Mouse (Mus musculus) ES-E14 (cell line): ENCODE data around the gene Mief1. TPM values are rescaled to one million over a fixed set of nuclear protein-coding genes. Genes with fewer than 3 reads are reported as not detected.

ENCODE experiments used
- DNase-seq: peaks from one replicate; pipeline ENCODE4 v3.0.0-alpha.2; 2013; ENCODE audit warnings: low read depth, low spot score
- H3K27ac ChIP-seq: 2 replicates; pipeline ENCODE4 v1.5.1; 2012; ENCODE audit warnings: low read depth, mild to moderate bottlenecking, low read length, moderate library complexity, mixed read lengths; ENCODE audit not compliant: poor library complexity, insufficient read depth, severe bottlenecking
- H3K36me3 ChIP-seq: 2 replicates; pipeline ENCODE4 v1.6.1; 2012; ENCODE audit warnings: mild to moderate bottlenecking, low read length, moderate library complexity, mixed read lengths; ENCODE audit not compliant: control insufficient read depth, poor library complexity, insufficient read depth, severe bottlenecking
- H3K4me1 ChIP-seq, 2 experiments: fragments of 150-350 bp in 1 of 2; sonication (generic) in 1 of 2; 2 replicates each; pipeline ENCODE4 v1.6.1; 2012; ENCODE audit warnings: low read length in 2 of 2, mild to moderate bottlenecking in 1 of 2, mixed read lengths in 1 of 2; ENCODE audit not compliant: control insufficient read depth in 2 of 2, insufficient read depth in 2 of 2, poor library complexity in 1 of 2
- H3K4me3 ChIP-seq, 2 experiments: fragments of 150-350 bp in 1 of 2; sonication (generic) in 1 of 2; 2 replicates each; pipeline ENCODE4 v1.5.1; 2012; ENCODE audit warnings: low read length in 2 of 2, low read depth in 1 of 2, mild to moderate bottlenecking in 1 of 2, mixed read lengths in 1 of 2; ENCODE audit not compliant: insufficient read depth in 1 of 2, poor library complexity in 1 of 2, severe bottlenecking in 1 of 2
- H3K9ac ChIP-seq: 2 replicates; pipeline ENCODE4 v1.6.1; 2012; ENCODE audit warnings: low read depth, mild to moderate bottlenecking, low read length, mixed read lengths; ENCODE audit not compliant: poor library complexity, insufficient read depth, severe bottlenecking
- H3K9me3 ChIP-seq: fragments of 150-350 bp; sonication (generic); 2 replicates; pipeline ENCODE4 v1.6.1; 2012; ENCODE audit warnings: low read depth, mild to moderate bottlenecking, low read length; ENCODE audit not compliant: control insufficient read depth, insufficient read depth
- CHD2 ChIP-seq: IDR thresholded peaks from 2 replicates; pipeline ENCODE4 v1.6.1; 2014; ENCODE audit warnings: mild to moderate bottlenecking, low read depth, low read length, inconsistent platforms
- HCFC1 ChIP-seq: IDR thresholded peaks from 2 replicates; pipeline ENCODE4 v1.6.1; 2012; ENCODE audit warnings: low read length, inconsistent platforms, borderline replicate concordance; ENCODE audit not compliant: insufficient read depth
- MAFK ChIP-seq: IDR thresholded peaks from 2 replicates; pipeline ENCODE4 v1.6.1; 2014; ENCODE audit warnings: mild to moderate bottlenecking, low read depth, low read length, inconsistent platforms; ENCODE audit not compliant: insufficient read depth
- ZC3H11A ChIP-seq: IDR thresholded peaks from 2 replicates; pipeline ENCODE4 v1.6.1; 2012; ENCODE audit warnings: low read depth, mild to moderate bottlenecking, inconsistent platforms, low read length, borderline replicate concordance
- ZNF384 ChIP-seq: IDR thresholded peaks from 2 replicates; pipeline ENCODE4 v1.6.1; 2012; ENCODE audit warnings: low read depth, low read length, inconsistent platforms
- in situ Hi-C, 2 experiments: fragments of 600-800 bp; cut with MboI; formaldehyde crosslinking; loops; one replicate each; pipeline ENCODE4 v1.15.1; 2025; ENCODE audit warnings: low sequenced_read_pairs in 2 of 2, inconsistent platforms in 1 of 2; ENCODE audit not compliant: unreplicated experiment in 2 of 2
- total RNA-seq: library from RNA; depleted of rRNA; stranded (reverse); fragments of 300-350 nt; gene quantifications from 2 replicates; pipeline ENCODE4 v1.2.3, GENCODE M21; 2012; rRNA removed

Gene Mief1
- total RNA-seq: 47.9 and 57.7 TPM in 2 replicates

GRCm38 (mm10) chr15:80233733-80234509 lies at the start of gene Mief1:
TSS of gene Mief1 (plus strand) at chr15:80234018.
- Histone ChIP-seq H3K4me1 (peaks cover 10 to 26% of the 10 kb centered on the region in 2 experiments), H3K27ac (peak within 1 kb of the TSS; percentile 88), H3K9ac (peak within 1 kb of the TSS; percentile 89), H3K9me3 (no peaks in the 10 kb centered on the region), H3K4me3 (peak within 1 kb of the TSS; percentile 84 to 96), H3K36me3 (peaks cover 24% of the 10 kb centered on the region)
- DNase-seq: peak; percentile 95
- 0 out of 2 replicates have a peak, but pooled peaks have one; percentile 42 for TF ChIP-seq MAFK
- TF ChIP-seq ZC3H11A: no peak
- TF ChIP-seq ZNF384: no peak
- peak; percentile 75; the same call in 1 of the 2 replicates for TF ChIP-seq HCFC1
- no peak for TF ChIP-seq CHD2
- in situ Hi-C loops: no loop called here

GRCm38 (mm10) chr15:80188927-80189326 lies 44.9 kb upstream of the Mief1 start:
- in situ Hi-C loops: no loop called here
- Histone ChIP-seq H3K36me3 (no peaks in the 10 kb centered on the region), H3K4me1 (peaks cover 2 to 13% of the 10 kb centered on the region in 2 experiments; a peak in 2 of 4 replicates), H3K27ac (no peak overlapping the region), H3K9ac (no peak overlapping the region), H3K9me3 (no peaks in the 10 kb centered on the region), H3K4me3 (no peak overlapping the region)
- TF ChIP-seq CHD2: no peak
- TF ChIP-seq MAFK: no peak
- TF ChIP-seq HCFC1: no peak
- no peak for TF ChIP-seq ZC3H11A
- TF ChIP-seq ZNF384: no peak
- no peak for DNase-seq

GRCm38 (mm10) chr15:80190075-80190474 lies 43.7 kb upstream of the Mief1 start:
- in situ Hi-C loops: no loop called here
- TF ChIP-seq HCFC1 (no peak), MAFK (peak; percentile 57; the same call in 1 of the 2 replicates)
- H3K36me3 ChIP-seq: no peaks in the 10 kb centered on the region

GRCm38 (mm10) chr15:80191585-80192245 lies 42.1 kb upstream of the Mief1 start:
- in situ Hi-C loops: no loop called here
- no peak for DNase-seq
- no peak overlapping the region for H3K4me3 ChIP-seq
- H3K36me3 ChIP-seq: no peaks in the 10 kb centered on the region
- H3K27ac ChIP-seq: no peak overlapping the region
- no peak overlapping the region for H3K9ac ChIP-seq
- TF ChIP-seq ZNF384 (no peak), HCFC1 (no peak), CHD2 (no peak)
- no peaks in the 10 kb centered on the region for H3K9me3 ChIP-seq
- H3K4me1 ChIP-seq: peaks cover 2 to 15% of the 10 kb centered on the region in 2 experiments; a peak in 2 of 4 replicates

More at GRCm38 (mm10) chr15:80190075-80190474, 43.7 kb upstream of the Mief1 start:
- Histone ChIP-seq H3K27ac (no peak overlapping the region), H3K9ac (no peak overlapping the region), H3K9me3 (no peaks in the 10 kb centered on the region), H3K4me1 (peaks cover 2 to 15% of the 10 kb centered on the region in 2 experiments; a peak in 2 of 4 replicates), H3K4me3 (no peak overlapping the region)
- no peak for DNase-seq
